Mouse (Mus musculus): ENCODE measurements around the gene Dqx1. TPM values are rescaled to one million over a fixed set of nuclear protein-coding genes. Genes with fewer than 3 reads are reported as not detected.

Gene Dqx1
- polyA plus RNA-seq (2015; fragmentation: Nextera tagmentation; extraction: Ambion mirVana) = 3.3 and 4.1 TPM in 2 replicates

GRCm38 (mm10) chr6:83057790-83058189, at the start of gene Dqx1:
Gene Dqx1, plus strand, starts transcription at chr6:83057844.

GRCm38 (mm10) chr6:83033249-83034185, 24.1 kb upstream of the Dqx1 start, which contains the start of the genes Dok1 and Loxl3:
Gene Dok1, minus strand, starts transcription at chr6:83033471.
Gene Loxl3, plus strand, starts transcription at chr6:83034173.

GRCm38 (mm10) chr6:83054074-83054851, 3.4 kb upstream of the Dqx1 start, which contains the start of gene Aup1:
Gene Aup1, plus strand, starts transcription at chr6:83054521.

GRCm38 (mm10) chr6:83054871-83055431, 2.7 kb upstream of the Dqx1 start, which contains the start of gene Htra2:
Gene Htra2, minus strand, starts transcription at chr6:83055273.

GRCm38 (mm10) chr6:83070247-83070310, 12.4 kb downstream of the Dqx1 start, which contains the start of gene Tlx2:
Gene Tlx2, minus strand, starts transcription at chr6:83070293.

GRCm38 (mm10) chr6:83077630-83078323, 20.1 kb downstream of the Dqx1 start, which contains the start of gene Pcgf1:
Gene Pcgf1, plus strand, starts transcription at chr6:83077869.

GRCm38 (mm10) chr6:83086121-83087035, 28.7 kb downstream of the Dqx1 start, which contains the start of gene Lbx2:
Gene Lbx2, plus strand, starts transcription at chr6:83086367.

GRCm38 (mm10) chr6:83101316-83101687, 43.7 kb downstream of the Dqx1 start, which contains the start of the genes Ccdc142 and Gm42688:
Gene Ccdc142, plus strand, starts transcription at chr6:83101601.
Gene Gm42688, plus strand, starts transcription at chr6:83101617.

GRCm38 (mm10) chr6:83108762-83109668, 51.4 kb downstream of the Dqx1 start, which contains the start of gene Mrpl53:
Gene Mrpl53, plus strand, starts transcription at chr6:83109040.

GRCm38 (mm10) chr6:83115011-83115671, 57.5 kb downstream of the Dqx1 start, which contains the start of gene Mogs:
Gene Mogs, plus strand, starts transcription at chr6:83115496.

MicroRNAs encoded within 50 kb of the gene (microRNA counts, 519-probe panel; counts per million panel counts)
- not detected for microRNA mmu-miR-3470a+mmu-miR-3470b

Small RNA genes lying within 50 kb of the gene (microRNA-seq; reads per million reads assigned to microRNA genes)
- gene Mir3470a (not detected), gene Mir7040 (not detected)

Other genes with a start within 250 kb of the Dqx1 start
- gene Sema4f, start 118.1 kb upstream of the Dqx1 start, polyA plus RNA-seq (2015; fragmentation: Nextera tagmentation; extraction: Ambion mirVana) = 0.08 and 0.22 TPM in 2 replicates
- gene M1ap, start 110.9 kb upstream of the Dqx1 start, polyA plus RNA-seq (2015; fragmentation: Nextera tagmentation; extraction: Ambion mirVana) = 0.23 and 0.34 TPM in 2 replicates
- 20.9 TPM in 2 replicates for gene Dok1, start 24.4 kb upstream of the Dqx1 start, polyA plus RNA-seq (2015; fragmentation: Nextera tagmentation; extraction: Ambion mirVana)
- gene Loxl3, start 23.7 kb upstream of the Dqx1 start, polyA plus RNA-seq (2015; fragmentation: Nextera tagmentation; extraction: Ambion mirVana) = 9.6 and 9.8 TPM in 2 replicates
- 130 and 134 TPM in 2 replicates for gene Aup1, start 3.3 kb upstream of the Dqx1 start, polyA plus RNA-seq (2015; fragmentation: Nextera tagmentation; extraction: Ambion mirVana)
- 66.1 and 69.7 TPM in 2 replicates for gene Htra2, start 2.6 kb upstream of the Dqx1 start, polyA plus RNA-seq (2015; fragmentation: Nextera tagmentation; extraction: Ambion mirVana)
- 0.46 and 0.62 TPM in 2 replicates for gene Tlx2, start 12.4 kb downstream of the Dqx1 start, polyA plus RNA-seq (2015; fragmentation: Nextera tagmentation; extraction: Ambion mirVana)
- gene Pcgf1, start 20.0 kb downstream of the Dqx1 start, polyA plus RNA-seq (2015; fragmentation: Nextera tagmentation; extraction: Ambion mirVana) = 9.2 and 12.1 TPM in 2 replicates
- 0.21 TPM in 1 of 2 replicates, not detected in the other for gene Lbx2, start 28.5 kb downstream of the Dqx1 start, polyA plus RNA-seq (2015; fragmentation: Nextera tagmentation; extraction: Ambion mirVana)
- gene Ccdc142, start 43.8 kb downstream of the Dqx1 start, polyA plus RNA-seq (2015; fragmentation: Nextera tagmentation; extraction: Ambion mirVana) = 0.71 and 0.80 TPM in 2 replicates
- gene Gm42688, start 43.8 kb downstream of the Dqx1 start, polyA plus RNA-seq (2015; fragmentation: Nextera tagmentation; extraction: Ambion mirVana) = 0.82 and 1.1 TPM in 2 replicates
- 127 TPM in 2 replicates for gene Mrpl53, start 51.2 kb downstream of the Dqx1 start, polyA plus RNA-seq (2015; fragmentation: Nextera tagmentation; extraction: Ambion mirVana)
- gene Mogs, start 57.7 kb downstream of the Dqx1 start, polyA plus RNA-seq (2015; fragmentation: Nextera tagmentation; extraction: Ambion mirVana) = 18.7 and 21.6 TPM in 2 replicates
- 48.6 and 53.4 TPM in 2 replicates for gene Wbp1, start 63.7 kb downstream of the Dqx1 start, polyA plus RNA-seq (2015; fragmentation: Nextera tagmentation; extraction: Ambion mirVana)
- gene Ino80b, start 67.6 kb downstream of the Dqx1 start, polyA plus RNA-seq (2015; fragmentation: Nextera tagmentation; extraction: Ambion mirVana) = 7.6 and 8.2 TPM in 2 replicates
- 7.2 and 9.3 TPM in 2 replicates for gene Rtkn, start 77.6 kb downstream of the Dqx1 start, polyA plus RNA-seq (2015; fragmentation: Nextera tagmentation; extraction: Ambion mirVana)
- gene Wdr54, start 98.6 kb downstream of the Dqx1 start, polyA plus RNA-seq (2015; fragmentation: Nextera tagmentation; extraction: Ambion mirVana) = 1.6 and 1.8 TPM in 2 replicates
- gene 1700003E16Rik, start 98.6 kb downstream of the Dqx1 start, polyA plus RNA-seq (2015; fragmentation: Nextera tagmentation; extraction: Ambion mirVana) = 0.51 and 0.66 TPM in 2 replicates
- gene Dctn1, start 108.1 kb downstream of the Dqx1 start, polyA plus RNA-seq (2015; fragmentation: Nextera tagmentation; extraction: Ambion mirVana) = 62.5 and 72.3 TPM in 2 replicates
- gene Slc4a5, start 162.0 kb downstream of the Dqx1 start, polyA plus RNA-seq (2015; fragmentation: Nextera tagmentation; extraction: Ambion mirVana) = 0.17 TPM in 1 of 2 replicates, not detected in the other

All from urinary bladder, postnatal 0 days (tissue).